Mouse (Mus musculus) regulatory T cell (primary cell): ENCODE measurements around the gene 4931406C07Rik.

Experiments used
- in situ Hi-C: fragments of 300-600 bp; cut with MboI, MseI; formaldehyde crosslinking; loops from one replicate; pipeline ENCODE4 v1.15.1; 2025; ENCODE audit warnings: high pct_unique_total_duplicates

The 4931406C07Rik gene

GRCm38 (mm10) chr9:15239042-15239925, 67.0 kb downstream of the 4931406C07Rik start, which contains the start of gene Vstm5:
Gene Vstm5 (plus strand): TSS chr9:15239045.
- in situ Hi-C loops: no loop called here

DNA sequence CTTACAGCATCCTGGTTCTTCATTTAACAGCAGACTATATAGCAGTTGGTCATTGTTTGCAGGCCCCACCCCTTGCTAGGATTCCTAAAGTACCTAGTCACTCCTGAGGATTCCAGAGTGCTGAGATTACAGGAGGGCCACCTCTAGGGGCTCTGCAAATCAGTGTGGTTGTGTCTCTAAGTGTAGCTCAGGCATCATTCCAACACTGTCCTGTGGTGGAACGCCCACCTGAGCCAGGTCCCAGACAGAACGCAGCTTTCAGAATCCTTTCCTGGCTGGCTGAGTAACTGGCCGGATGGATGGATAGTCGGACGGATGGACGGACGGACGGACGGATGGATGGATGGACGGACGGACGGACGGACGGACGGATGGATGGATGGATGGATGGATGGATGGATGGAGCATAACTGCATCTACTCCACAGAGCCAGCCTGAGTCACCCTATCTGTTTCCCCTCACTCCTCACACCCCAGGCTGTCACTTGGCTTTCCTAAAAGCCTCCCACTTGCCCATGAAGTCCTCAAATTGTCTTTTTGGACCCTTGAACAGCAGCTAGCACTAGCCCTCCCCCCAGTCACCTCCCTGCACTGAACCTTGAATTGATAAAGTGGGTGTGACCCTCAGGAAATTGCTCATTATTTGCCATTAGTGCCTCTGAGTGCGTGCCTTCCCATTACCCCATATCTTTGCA, 67.8 kb downstream of the 4931406C07Rik start:
- in situ Hi-C loops: no loop called here

DNA sequence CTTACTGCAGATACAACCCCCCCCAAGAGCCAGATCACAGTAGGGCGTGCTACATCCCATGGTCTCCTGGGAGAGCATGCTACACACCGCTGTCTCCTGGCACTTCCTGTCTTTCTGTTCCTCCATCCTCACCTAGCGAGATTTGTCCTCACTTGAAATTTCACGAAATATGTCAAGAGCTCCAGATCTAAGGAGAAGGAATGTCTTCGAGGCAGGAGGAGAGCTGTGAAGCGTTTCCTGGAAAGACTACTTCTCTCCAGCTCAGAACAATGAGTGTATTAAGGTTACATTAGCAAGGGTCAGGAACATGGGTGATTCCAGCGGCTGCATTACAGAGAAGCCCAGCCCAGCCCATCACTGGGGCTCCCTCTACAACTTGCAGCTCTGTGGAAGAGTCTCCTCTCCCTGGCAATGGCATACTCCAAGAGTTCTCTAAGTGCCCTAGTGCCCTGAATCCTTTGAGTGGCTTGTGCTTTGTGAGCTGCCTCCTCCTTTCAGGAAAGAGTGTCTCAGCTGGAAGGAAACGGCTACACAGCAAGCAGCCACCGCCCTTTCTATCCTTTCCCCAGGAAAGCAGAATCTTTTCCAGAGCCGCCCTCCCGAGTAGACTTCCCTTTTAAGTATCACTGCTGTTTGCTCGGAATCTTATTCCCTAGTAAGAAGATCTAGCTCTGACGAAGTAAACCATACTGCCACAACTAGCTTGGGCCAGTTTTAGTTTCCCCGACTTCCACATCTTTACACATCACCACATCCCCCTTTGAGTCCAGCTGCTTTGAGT, 68.5 kb downstream of the 4931406C07Rik start:
- in situ Hi-C loops: no loop called here

DNA sequence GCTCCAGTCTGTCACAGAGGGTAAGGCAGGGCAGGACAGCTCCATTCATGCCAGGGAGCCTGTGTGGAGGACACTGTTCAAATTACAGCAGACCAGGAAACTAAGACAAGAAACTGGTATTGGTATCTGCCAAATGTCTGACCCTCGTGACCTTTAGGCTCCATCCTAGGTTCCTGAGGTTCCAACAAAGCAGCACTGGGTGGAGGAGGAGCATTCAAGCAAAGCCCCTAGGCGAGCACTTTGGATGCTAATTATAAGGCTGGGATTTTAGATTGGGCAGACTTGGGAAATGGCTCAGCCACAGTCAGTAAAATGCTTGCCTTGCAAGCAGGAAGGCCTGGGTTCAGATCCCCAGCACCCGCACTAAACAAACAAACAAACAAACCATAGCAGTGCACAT, 70.3 kb downstream of the 4931406C07Rik start:
- in situ Hi-C loops: no loop called here

DNA sequence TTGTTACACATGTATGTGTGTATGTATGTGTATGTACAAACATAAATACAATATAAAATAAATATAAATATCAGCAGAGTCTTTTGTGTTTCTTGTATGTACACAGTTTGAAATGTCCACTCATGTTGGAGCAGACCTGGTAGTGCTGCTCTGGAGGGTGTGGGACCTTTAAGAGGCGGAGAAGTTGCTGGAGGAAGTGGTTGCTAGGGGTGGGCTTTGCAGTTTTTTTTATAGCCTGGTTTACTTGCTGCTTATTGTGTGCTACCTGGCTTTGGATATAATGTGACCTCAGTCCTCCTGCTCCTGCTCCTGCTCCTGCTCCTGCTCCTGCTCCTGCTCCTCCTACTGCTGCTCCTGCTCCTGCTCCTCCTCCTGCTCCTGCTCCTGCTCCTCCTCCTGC, 72.6 kb downstream of the 4931406C07Rik start:
- in situ Hi-C loops: no loop called here
